Mouse (Mus musculus): ENCODE data around the gene Slf2.

DNA sequence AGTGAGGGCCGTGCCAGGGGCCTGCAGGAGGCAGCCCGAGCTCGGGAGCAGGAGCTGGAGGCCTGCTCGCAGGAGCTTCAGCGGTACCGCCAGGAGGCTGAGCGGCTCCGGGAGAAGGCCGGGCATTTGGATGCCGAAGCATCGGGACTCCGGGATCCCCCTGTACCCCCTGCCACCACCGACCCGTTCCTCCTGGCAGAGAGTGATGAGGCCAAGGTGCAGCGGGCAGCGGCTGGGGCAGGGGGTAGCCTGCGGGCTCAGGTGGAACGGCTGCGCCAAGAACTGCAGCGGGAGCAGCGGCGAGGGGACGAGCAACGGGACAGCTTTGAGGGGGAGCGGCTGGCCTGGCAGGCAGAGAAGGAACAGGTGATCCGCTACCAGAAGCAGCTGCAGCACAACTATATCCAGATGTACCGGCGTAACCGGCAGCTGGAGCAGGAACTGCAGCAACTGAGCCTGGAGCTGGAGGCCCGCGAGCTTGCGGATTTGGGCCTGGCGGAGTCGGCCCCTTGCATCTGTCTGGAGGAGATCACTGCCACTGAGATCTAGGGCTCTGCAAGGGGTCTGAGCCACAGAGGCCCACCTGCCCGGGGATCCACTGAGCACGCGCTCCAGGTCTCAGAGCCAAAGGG lies 95.1 kb downstream of the Slf2 start:
- TF ChIP-seq POLR2A (IDR thresholded peaks at IDR 0.05; ENCODE audit: borderline replicate concordance, low read depth, low read length) (no peak), CTCF (IDR thresholded peaks at IDR 0.05; ENCODE audit: low read depth, low read length) (no peak)
